Mouse (Mus musculus) left cerebral cortex, postnatal 4 days (tissue): Measurements from ENCODE around the gene Mgll. TPM values are rescaled to one million over a fixed set of nuclear protein-coding genes. Genes with fewer than 3 reads are reported as not detected.

Experiments used
- DNase-seq: peaks from one replicate; pipeline ENCODE4 v3.0.0-alpha.2; 2022
- intact Hi-C: fragments of 180-260 bp; cut with DNase I; formaldehyde crosslinking; loops from one replicate; pipeline ENCODE4 v1.15.1; 2025
- total RNA-seq, 2 experiments: library from RNA; stranded (reverse); gene quantifications; 2 replicates each; pipeline ENCODE4 v1.2.3; 2021

The Mgll gene
- total RNA-seq, 2 experiments from 2014 or later: 32.9 to 40.7 TPM

DNA sequence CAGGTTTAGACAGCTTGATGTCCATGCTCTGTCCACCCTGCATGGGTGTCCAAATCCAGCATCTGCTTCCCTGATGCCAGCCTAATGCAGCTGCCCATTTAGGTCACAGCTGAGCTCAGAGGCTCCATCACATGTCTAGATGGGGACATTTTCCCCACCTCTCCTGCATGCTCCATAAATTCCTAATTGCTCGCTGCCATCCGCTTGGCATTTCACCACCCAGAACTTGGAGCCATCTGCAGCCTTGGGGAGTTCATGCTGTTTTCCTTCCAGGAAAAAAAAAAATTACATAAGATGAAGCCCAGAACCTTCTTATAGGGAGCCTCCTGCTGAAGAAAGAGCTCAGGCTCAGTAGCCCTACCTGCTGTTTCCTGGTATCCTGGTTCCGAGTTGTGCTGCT is 17.6 kb downstream of the Mgll start:
- peak; percentile 45 for DNase-seq
- intact Hi-C loops: no loop called here

DNA sequence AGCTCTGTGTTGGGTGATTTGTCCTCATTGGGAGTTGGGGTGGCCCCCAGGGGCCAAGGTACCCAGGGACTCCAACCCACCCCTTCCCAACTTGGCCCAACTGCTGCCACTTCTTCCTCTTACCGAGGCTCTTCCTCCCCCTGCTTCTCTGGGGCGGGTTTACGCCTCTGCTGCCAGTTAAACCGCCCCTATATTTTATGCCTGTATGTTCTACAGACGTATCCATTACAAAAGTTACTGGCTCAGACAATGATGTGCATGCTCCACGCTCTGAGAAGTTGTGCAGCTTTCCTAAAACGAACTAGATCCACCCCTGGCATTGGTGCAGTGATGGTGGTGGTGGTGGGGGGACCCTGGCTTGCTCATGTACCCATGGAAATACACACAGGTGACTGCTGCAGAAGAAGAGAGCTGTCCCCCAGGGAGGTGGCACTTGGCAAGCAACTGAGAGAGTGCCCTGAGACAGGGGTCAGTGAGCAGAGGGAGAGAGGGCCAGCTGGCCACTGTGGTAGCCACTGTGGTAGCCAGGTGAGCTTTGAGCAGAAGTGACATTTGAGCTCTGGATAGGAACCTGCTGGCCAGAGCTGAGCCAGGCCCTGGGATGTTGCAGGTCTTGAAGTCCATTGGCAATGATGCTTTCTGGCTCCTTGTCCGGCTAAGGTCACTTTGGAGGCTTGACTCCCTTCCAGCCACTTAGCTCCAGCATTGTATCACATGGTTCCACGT is 18.2 kb downstream of the Mgll start:
- intact Hi-C loops: no loop called here
- DNase-seq: no peak

DNA sequence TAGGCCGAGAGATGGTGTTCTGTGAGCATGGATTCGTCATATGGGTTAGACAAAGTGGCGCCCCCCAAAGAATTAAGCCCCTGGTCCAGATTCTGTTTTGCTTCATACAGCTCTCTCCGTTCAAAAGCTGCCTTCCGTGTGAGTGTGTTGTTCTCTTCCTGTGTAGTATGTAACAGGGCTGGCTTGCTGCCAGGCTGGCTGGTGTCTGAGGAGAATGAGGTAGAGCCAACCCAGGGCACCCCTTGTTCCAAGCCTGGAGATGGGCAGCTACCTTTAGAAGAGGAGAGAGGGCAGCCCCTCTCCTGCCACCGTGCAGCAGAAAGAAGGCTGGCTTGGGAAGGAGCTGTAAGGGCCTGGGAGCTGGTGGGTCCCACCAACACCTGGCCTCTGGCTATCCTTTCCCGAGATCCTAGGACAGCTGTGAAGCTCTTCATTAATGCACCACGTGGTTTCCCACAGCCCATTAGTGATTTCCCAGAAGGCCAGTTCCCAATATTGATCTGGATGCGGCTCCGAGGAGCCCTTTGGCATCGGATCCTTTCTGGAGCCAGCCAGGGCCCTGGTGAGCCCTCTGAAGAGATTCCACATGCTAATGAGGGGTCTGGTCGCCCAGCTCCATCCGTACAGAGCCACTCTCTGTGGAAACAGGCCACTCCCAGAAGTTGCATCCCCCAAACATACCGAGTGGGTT is 19.5 kb downstream of the Mgll start:
- peak; percentile 40 for DNase-seq

DNA sequence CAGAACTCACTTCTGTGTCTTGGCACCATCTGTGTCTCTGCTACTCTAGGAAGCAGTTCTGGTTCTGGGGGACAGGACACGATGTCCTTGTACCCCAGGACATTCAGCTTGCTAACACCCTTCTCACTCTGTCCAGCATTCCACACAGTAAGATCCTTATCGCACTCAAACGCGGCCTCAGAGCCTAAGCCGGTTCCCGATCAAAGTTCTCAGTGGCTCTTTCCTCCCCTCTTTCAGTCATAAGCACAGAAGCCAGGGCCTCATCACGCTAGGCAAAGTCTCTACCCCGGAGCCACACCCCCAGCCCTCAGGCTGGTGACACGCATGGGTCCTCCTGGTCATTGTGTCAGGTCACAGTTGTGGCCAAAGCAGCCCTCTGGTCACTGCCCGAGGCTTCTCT is 20.8 kb downstream of the Mgll start:
- DNase-seq: no peak

More for the DNA sequence above, 19.5 kb downstream of the Mgll start:
- intact Hi-C loops: no loop called here

DNA sequence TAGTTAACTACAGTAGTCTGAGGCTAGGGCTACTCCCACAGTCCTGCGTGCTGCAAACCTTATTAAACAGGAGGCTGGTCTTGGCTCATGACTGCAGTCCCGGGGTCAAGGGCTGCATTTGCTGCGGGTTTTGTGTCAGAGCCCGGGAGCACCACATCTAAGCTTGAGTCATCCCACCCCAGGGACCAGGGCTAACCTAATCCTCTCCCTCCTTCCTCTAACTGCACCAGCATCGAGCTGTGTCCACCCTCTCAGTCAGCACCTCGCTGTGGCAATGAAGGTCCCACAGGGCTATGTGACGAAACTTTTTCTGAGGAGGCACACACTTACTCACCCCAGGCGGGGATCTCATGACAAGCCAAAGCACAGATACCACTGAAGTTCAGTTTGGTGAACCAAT is 22.1 kb downstream of the Mgll start:
- intact Hi-C loops: no loop called here
- DNase-seq: no peak

More for the DNA sequence above, 20.8 kb downstream of the Mgll start:
- intact Hi-C loops: no loop called here

DNA sequence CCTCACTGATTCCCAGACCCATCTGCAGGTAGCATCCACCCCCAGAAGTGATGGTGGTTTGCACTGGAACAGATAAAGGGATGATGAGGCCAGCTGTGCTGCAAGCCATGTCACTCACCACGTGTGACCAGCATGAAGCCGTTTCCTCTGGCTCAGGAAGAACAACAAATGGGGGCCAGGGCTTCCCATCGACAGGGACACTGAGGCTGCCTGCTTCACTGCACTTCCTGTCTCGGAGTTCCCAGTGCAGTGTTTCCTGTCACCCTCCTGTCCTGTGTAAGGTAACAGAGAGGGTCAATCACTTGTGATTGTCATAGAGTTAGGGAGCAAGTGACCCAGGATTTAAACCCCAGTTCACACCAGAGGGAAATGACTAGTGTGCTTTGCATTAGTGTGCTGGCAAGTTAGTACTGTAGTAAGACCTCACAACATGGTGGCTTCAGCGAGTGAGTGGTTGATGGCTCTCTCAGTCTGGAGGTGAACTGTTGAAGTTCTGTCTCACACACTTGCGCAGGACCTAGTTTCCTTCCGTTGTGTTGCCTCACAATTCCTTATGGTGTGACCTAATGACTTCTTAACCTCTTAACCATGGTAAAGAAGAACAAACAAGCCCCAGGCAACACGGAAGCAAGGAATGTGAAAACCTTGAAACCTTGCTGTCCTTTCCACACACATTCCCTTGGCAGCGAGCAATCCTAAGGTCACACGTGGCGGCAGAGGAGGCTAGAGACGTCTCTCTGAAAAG is 23.3 kb downstream of the Mgll start:
- intact Hi-C loops: no loop called here
- DNase-seq: no peak

DNA sequence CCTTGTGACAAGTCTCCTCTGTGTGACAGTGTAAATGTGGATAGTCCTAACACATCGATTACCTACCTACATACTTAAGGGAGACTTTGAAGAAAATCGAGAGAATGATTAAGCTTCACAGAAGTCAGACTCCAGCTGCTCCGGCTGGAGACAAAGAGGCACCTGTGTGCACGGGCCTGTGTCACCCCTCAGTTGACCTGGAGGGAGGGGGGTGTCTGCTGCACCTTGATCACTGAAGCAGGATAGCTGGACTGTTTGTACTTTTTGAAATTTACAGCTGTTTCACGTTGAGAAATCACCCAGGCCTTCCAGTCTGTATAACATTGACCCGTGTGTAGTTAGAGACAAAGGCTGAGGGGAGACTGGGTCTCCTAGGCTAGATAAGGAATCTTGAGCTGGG is 26.7 kb downstream of the Mgll start:
- no peak for DNase-seq
- intact Hi-C loops: no loop called here

DNA sequence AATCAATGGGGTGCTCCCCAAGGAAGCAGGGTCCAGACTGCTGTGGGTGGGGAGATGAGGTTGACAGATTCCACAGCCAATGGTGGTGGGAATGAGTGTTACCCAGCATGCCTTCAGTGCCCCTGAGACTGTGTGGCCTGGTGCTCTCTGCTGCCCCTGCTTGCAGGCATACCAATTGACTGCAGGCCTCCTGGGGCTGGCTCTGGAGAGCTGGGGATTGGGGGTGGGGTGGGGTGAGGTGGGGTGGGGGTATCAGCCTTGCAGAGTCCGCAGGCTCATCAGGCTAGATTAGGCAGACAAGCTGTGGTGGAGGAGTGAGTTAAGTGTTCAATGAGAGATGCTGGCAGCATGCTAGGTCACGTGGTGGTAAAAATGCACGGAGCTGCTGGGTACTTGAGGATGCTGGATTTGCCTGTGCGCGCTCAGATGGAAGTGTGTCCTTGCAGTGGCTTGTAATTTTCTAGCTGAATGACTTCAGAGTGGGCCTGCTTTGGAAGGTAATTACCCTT is 28.6 kb downstream of the Mgll start:
- intact Hi-C loops: no loop called here

DNA sequence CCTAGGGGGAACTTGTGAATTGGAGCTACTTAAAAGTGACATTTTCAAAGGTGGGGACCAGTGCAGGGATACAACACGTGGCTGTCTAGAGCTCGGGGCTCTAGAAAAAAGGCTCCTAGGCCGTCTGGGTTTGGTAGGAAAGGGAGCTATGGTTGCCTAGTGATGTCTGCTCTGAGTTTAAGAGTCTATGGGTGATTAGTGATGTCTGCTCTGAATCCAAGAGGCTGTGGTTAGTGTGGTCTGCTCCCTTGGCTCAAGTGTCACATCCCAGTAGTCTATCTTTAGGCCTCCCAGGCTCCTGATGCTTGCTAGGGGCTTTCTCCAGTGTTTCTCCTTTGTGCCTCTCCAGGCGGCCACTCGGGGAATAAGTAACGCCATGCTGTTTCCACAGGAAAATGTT is 29.4 kb downstream of the Mgll start:
- intact Hi-C loops: no loop called here
- no peak for DNase-seq

More for the DNA sequence above, 28.6 kb downstream of the Mgll start:
- no peak for DNase-seq

DNA sequence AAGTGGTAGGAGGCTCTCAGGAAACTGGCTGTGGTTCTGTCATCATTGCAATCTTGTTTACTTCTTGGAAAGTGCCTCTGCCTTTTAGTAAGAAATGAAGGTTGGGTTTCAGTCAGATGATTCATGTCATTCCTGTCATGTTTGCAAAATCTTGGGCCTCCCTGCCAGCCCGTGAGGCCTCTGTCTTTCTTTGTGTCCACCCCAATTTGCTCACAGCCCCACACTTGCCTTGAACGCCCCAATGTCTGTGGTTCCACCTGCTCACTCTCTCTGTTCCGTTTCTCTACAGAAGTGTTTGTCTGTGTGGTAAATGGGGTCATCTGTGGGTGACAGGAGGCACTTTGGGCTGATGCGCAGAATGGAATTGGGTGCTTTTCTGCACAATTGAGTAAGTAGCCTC is 32.8 kb downstream of the Mgll start:
- intact Hi-C loops: no loop called here
- no peak for DNase-seq

DNA sequence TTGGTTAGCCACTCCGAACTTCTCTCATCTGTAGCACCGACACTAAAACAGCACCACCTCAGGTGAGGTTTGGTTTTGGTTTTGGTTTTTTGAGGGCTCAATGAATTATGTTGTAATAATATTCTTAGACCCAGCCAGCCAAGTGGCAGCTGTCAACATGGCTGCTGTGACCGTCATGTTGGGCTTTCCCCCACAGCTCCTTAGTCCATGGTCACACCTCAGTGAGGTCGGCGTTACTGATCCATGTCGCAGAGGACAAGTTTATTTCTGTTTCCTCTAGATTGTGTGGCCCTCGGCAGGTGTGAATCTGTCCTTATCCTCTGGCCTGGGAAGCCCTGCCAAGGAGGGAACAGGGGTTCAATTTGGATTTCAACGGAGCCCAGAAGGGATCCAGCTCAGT is 33.9 kb downstream of the Mgll start:
- no peak for DNase-seq
- intact Hi-C loops: no loop called here

DNA sequence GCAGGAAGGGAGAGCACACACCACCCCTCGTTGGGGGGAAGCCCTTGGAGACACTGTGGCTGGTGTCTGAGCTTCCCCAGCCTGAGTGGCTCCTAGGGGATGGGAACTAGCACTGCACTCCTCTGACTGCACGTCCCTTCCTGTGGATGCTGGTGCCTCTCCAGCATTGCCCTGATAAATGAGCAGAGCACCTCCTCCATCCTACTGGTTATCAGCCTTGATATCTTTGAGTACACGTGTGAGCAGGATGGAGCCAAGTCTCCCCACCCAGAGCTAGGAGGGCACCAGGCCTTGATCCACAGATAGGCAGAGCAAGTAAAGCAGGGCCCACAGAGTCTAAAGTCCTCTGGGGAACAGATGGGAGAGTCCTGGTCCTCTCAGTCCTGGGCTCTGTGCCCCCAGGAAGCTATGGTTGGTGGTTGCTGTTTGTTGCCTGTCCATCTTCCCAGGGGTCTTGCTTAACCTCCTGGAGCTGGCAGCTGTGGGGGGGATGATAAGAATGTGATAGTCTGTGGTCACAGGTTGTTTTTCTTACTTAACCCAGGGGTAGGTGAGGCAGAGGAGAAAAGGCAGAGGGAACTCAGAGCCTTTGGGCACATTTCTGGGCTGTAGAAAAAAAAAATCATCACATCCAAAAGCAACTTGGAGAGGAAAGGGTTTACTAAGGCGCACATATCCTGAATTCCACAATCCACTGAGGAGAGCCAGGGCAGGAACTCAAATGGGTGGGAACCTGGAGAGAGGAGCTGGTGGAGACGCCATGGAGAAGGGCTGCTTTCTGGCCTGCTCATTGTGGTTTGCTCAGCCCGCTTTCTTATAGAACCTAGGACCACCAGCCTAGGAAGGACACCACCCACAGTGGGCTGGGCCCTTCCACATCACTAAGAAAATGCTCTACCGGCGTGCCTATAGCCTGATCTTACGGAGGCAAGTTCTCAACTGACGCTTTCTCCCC is 34.6 kb downstream of the Mgll start:
- intact Hi-C loops: no loop called here
- no peak for DNase-seq

DNA sequence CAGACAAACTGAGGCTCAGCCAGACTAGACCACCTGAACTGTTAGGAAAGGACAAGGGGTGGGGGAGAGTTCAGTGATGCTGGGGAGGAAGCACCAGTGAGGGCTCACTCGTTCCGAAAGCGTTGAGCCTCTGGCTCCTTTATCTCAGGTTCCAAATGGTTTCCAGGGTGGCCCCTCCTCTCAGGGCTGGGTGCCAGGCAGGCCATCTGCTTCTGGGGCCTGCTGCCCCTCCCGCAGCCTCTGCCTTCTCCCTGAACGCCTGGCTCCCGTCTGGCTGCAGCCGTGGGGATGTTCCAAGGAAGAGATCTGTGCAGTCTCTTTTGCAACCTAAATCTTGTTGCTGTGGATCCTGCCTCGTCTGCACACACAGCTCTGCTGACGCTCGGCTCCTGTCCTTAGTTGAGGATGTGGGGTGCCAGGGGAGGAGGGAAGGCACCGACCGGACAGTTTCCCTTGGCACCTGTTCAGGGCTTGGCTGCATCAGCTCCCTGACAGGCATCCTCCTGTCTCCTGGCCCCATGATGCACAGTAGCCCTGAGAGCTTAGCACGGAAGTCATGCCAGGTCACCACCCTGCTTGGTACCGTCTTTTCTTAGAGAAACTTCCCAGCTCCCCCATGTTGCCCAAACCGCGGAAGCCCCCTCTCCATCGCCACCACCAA is 35.7 kb downstream of the Mgll start:
- DNase-seq: peak; percentile 97
- intact Hi-C loops: no loop called here

DNA sequence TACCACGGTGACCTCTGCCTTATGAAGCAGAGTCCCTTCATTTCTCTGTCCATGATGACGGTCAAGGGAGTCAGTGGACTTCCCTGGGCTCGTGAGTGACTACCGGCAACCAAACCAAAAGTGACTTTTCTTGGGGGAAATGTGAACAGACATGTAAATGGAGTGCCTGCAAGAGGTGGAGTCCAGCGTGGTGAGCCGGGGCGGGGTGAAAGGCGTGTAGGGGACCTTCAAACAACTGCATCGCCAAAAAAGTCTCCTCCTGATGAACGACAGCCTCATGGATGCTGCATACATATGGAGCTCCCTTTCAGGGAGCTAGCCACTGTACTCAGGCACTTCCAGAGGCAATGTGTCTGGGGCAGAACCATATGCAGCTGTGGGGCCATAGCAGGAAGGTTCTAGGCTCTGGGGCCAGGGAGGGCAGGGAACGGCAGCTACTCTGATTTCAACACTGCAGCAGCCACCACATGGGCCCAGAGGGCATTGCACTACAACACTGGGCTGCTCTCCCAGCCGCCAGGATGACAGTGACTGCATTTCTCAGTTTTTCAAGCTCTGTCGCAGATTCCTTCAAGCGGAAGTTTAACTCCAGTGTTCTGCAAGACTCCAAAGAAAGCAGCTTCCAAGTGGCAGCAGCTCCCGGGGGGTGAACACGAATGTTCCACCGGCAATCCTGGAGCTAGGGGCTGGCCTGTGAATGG is 36.9 kb downstream of the Mgll start:
- peak; percentile 60 for DNase-seq
- intact Hi-C loops: no loop called here

DNA sequence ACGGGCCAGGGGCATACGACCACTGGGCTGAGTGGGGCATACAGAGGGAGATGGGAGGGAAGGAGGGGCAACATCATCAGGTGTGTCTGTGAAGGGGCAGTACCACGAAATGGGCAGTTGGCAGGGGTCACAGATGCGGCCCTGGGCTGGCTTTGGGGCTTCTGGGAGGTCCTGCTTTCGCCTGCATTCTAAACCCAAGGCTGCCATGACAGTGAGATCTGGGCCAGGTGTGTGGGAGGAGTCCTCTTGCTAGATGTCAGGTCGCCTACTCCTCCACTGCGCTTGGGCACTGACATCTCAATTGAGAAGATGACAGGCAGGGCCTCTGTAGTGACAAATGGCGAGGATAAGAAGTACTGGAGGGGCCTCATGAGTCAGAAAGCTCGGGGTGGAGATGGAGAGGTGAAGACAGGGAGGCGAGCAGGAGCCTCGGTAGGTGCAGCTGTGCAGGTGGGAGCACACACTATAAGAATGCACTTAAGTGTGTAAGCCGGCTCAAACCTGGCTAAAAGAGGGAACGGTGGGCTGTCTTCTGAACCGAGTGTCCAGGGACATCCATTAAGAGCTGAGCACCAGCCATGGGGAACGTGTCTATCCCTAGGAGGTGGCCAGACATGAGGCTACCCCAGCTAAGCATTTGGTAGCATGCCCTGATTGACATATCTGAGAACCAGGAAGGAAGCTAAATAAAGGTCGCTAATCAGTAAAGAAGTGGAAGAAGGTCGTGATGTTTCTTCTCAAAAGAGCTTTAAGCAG is 37.6 kb downstream of the Mgll start:
- intact Hi-C loops: no loop called here
- DNase-seq: no peak

DNA sequence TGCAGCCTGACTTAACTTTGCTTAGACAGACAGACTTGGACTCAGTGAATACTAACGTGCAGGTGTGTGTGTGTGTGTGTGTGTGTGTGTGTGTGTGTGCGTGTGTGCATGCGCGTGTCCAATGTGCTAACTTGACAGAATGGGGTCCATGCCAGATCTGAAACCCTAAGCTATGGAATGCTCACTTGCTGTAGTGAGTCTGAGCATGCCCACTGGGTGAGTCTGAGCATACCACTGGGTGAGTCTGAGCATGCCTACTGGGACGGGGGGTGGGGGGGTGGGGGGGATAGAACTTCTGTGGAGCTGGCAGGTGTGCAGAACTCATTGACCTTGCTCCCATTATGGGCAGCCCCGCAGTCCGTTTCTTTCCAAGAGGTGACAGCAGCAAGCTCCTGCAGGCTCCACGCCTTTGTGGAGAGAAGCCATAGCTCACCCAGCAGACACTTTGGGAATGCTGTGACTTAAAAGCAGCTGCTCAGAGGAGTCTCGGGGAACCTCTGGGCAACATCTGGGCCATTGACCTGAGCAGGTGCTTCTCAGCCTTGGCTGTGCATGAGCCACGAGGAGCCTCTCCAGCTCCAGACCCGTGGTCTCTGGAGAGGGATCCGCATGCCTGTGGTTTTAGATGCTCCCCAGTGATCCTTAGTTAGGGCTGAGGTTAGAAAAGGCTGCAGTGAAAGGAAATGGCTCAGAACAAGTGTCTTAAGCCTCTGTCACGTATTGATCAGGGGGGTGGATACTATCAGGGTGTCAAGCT is 38.4 kb downstream of the Mgll start:
- DNase-seq: no peak
- intact Hi-C loops: no loop called here

DNA sequence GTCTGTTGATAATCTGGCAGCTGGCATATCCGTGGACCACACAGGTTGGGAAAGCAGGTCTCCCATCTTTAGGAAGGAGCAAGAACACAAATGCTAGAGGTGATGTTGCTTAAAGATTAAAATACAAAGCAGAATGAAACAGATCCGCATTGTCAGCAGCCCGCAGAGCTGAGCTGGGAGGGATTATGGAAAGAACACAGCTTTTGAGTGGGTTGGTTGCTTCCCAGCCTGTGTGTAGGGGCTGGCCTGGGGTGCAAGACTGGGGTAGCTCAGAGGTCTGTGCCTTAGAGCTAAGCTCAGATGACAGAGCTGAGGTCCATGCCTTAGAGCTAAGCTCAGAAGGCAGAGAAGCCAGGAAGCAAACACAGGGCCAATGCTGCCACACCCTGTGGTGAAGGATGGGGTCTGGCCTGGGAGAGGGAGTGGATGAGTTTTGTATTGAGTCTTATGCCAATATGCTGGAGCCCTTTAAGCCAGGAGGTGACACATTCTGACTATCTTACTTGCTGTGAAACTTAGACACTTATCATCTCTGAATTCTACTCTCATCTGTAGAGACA is 39.4 kb downstream of the Mgll start:
- DNase-seq: no peak
- intact Hi-C loops: no loop called here

DNA sequence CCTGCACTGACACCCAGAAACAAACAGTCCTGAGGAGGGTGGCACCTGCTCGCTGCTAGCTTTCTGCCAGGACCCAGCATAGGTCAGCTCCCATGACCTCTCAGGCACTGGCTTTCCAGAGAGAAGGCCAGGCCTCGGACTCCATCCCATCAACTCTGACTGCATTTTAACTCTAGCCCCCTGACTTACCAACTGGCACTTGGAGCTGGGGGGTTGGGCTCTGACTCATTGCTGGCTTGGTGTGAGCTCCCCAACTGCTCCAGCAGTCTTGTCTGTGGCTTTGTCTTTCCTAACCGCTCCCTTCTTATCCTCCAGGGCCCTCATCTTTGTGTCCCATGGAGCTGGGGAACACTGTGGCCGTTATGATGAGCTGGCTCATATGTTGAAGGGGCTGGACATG is 40.1 kb downstream of the Mgll start:
- DNase-seq: no peak
- intact Hi-C loops: no loop called here
